Mouse (Mus musculus) small intestine, adult 2 months (tissue): Measurements from ENCODE around the gene Fgf6. TPM values are rescaled to one million over a fixed set of nuclear protein-coding genes. Genes with fewer than 3 reads are reported as not detected.
A peak's percentile ranks its signal among the peaks of the same experiment; 100 is the strongest.

Experiments
- H3K27ac ChIP-seq: fragments of 200-500 bp; 2 replicates; pipeline ENCODE4 v1.5.1; 2012; ENCODE audit warnings: low read depth, low read length, control low read depth, inconsistent platforms; ENCODE audit not compliant: insufficient read depth
- H3K27me3 ChIP-seq: fragments of 200-500 bp; 2 replicates; pipeline ENCODE4 v1.6.1; 2012; ENCODE audit warnings: mild to moderate bottlenecking, moderate library complexity, low read length, inconsistent platforms; ENCODE audit not compliant: control insufficient read depth, insufficient read depth
- H3K36me3 ChIP-seq: fragments of 200-500 bp; 2 replicates; pipeline ENCODE4 v1.6.1; 2012; ENCODE audit warnings: mild to moderate bottlenecking, low read length, control low read depth, inconsistent platforms; ENCODE audit not compliant: control insufficient read depth, insufficient read depth
- H3K4me1 ChIP-seq: fragments of 200-500 bp; 2 replicates; pipeline ENCODE4 v1.6.1; 2012; ENCODE audit warnings: low read length, inconsistent platforms, mixed read lengths; ENCODE audit not compliant: control insufficient read depth, insufficient read depth, insufficient read length
- H3K4me3 ChIP-seq: fragments of 200-500 bp; 2 replicates; pipeline ENCODE4 v1.5.1; 2012; ENCODE audit warnings: low read depth, mild to moderate bottlenecking, control low read depth, inconsistent platforms, low read length, moderate library complexity
- CTCF ChIP-seq: fragments of 200-500 bp; IDR thresholded peaks from 2 replicates; pipeline ENCODE4 v1.5.1; 2012; ENCODE audit warnings: low read depth, mild to moderate bottlenecking, control low read depth, inconsistent platforms, low read length, moderate library complexity, mixed read lengths; ENCODE audit not compliant: insufficient replicate concordance, insufficient read length; ENCODE audit errors: extremely low read depth
- POLR2A ChIP-seq: fragments of 200-500 bp; IDR thresholded peaks from 2 replicates; pipeline ENCODE4 v1.6.1; 2012; ENCODE audit warnings: low read depth, mild to moderate bottlenecking, control low read depth, inconsistent platforms, low read length, moderate library complexity
- WGBS: fragments of 180-500 bp; shearing (Covaris S2); methylation state at CpG from one replicate; pipeline ENCODE4 v1.1.7; 2018; 5-methylcytosine and 5-hydroxymethylcytosine counted together
- polyA plus RNA-seq: library from polyadenylated mRNA; depleted of rRNA; stranded (reverse); fragments of >200 nt; gene quantifications from 2 replicates; pipeline ENCODE4 v1.2.3, GENCODE M21; 2012

The Fgf6 gene
- polyA plus RNA-seq, 1 experiment, result not detected

GRCm38 (mm10) chr6:127006551-127006950 is 8.8 kb upstream of the Fgf6 start:
- TF ChIP-seq POLR2A (no peak), CTCF (no peak)
- no peaks in the 10 kb centered on the region; the same call in 1 of the 2 replicates for H3K27me3 ChIP-seq
- H3K27ac ChIP-seq, result no peak overlapping the region
- H3K4me1 ChIP-seq, result no peaks in the 10 kb centered on the region
- H3K36me3 ChIP-seq, result no peaks in the 10 kb centered on the region
- no peak overlapping the region for H3K4me3 ChIP-seq
- WGBS, result 79% methylated on average over 3 of the region's 3 CpGs

GRCm38 (mm10) chr6:127010021-127010420 is 5.4 kb upstream of the Fgf6 start:
- TF ChIP-seq POLR2A (no peak), CTCF (no peak)
- Histone ChIP-seq H3K27me3 (no peaks in the 10 kb centered on the region), H3K36me3 (no peaks in the 10 kb centered on the region), H3K27ac (no peak overlapping the region), H3K4me3 (no peak overlapping the region), H3K4me1 (no peaks in the 10 kb centered on the region)
- 91% methylated on average over 13 of the region's 13 CpGs for WGBS

- 81% methylated on average over 13 of the region's 13 CpGs for WGBS
Measured at GRCm38 (mm10) chr6:127011947-127012535, 3.3 kb upstream of the Fgf6 start.

GRCm38 (mm10) chr6:127019254-127019653 is 3.9 kb downstream of the Fgf6 start:
- Histone ChIP-seq H3K27ac (no peak overlapping the region), H3K36me3 (no peaks in the 10 kb centered on the region), H3K4me1 (no peaks in the 10 kb centered on the region), H3K4me3 (no peak overlapping the region), H3K27me3 (peaks cover 4% of the 10 kb centered on the region; the same call in 1 of the 2 replicates)
- 7% methylated on average over 6 of the region's 6 CpGs for WGBS
- TF ChIP-seq POLR2A (no peak), CTCF (no peak)

More at GRCm38 (mm10) chr6:127011947-127012535, 3.3 kb upstream of the Fgf6 start:
- H3K4me1 ChIP-seq, result no peaks in the 10 kb centered on the region
- H3K4me3 ChIP-seq, result no peak overlapping the region
- H3K36me3 ChIP-seq, result no peaks in the 10 kb centered on the region
- no peaks in the 10 kb centered on the region for H3K27me3 ChIP-seq
- no peak for TF ChIP-seq CTCF
- no peak for TF ChIP-seq POLR2A
- H3K27ac ChIP-seq, result no peak overlapping the region

- Histone ChIP-seq H3K4me1 (no peaks in the 10 kb centered on the region), H3K36me3 (no peaks in the 10 kb centered on the region), H3K4me3 (no peak overlapping the region), H3K27ac (no peak overlapping the region), H3K27me3 (peaks cover 4% of the 10 kb centered on the region; the same call in 1 of the 2 replicates)
- 25% methylated on average over 13 of the region's 13 CpGs for WGBS
- no peak for TF ChIP-seq POLR2A
- TF ChIP-seq CTCF, result no peak
Measured at GRCm38 (mm10) chr6:127020431-127020830, 5.0 kb downstream of the Fgf6 start.

GRCm38 (mm10) chr6:127024836-127025235 is 9.4 kb downstream of the Fgf6 start:
- no peak overlapping the region for H3K27ac ChIP-seq
- no peaks in the 10 kb centered on the region for H3K4me1 ChIP-seq
- 69% methylated on average over 7 of the region's 7 CpGs for WGBS
- H3K27me3 ChIP-seq, result peaks cover 4% of the 10 kb centered on the region; the same call in 1 of the 2 replicates
- H3K36me3 ChIP-seq, result no peaks in the 10 kb centered on the region
- TF ChIP-seq POLR2A (no peak), CTCF (no peak)
- no peak overlapping the region for H3K4me3 ChIP-seq

GRCm38 (mm10) chr6:127034760-127035159 is 19.4 kb downstream of the Fgf6 start:
- no peaks in the 10 kb centered on the region for H3K4me1 ChIP-seq
- no peak overlapping the region for H3K27ac ChIP-seq
- H3K36me3 ChIP-seq, result no peaks in the 10 kb centered on the region
- 16% methylated on average over 10 of the region's 10 CpGs for WGBS
- no peaks in the 10 kb centered on the region for H3K27me3 ChIP-seq
- H3K4me3 ChIP-seq, result no peak overlapping the region
- TF ChIP-seq CTCF (peak; percentile 35; the same call in 1 of the 2 replicates), POLR2A (no peak)
